Mouse (Mus musculus): ENCODE measurements around the gene Ptpn18.
"Not testable (repeated sequence)": the region's sequence is repeated elsewhere in the genome, so short reads cannot be mapped to it uniquely, and the experiment has no call there.

Ptpn18 gene

GRCm38 (mm10) chr1:34465445-34465844 is 5.9 kb downstream of the Ptpn18 start:
- no peak for DNase-seq

DNA sequence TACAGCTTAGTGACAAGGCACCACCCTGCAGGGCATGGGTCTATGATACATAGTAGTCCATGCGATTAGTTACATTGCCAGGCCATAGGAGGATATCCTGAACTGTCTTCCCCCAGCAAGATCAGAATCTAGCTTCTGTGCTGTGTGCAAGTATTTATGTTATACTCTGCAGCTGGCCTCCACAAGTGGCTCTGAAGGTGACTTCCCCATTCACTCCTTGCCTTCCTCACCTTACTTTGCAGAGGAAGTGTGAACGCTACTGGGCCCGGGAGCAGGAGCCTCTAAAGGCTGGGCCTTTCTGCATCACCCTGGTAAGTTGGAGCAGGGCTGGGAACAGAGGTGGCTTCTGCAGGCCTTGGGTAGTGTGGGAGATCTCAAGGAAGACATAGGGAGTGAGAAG is 8.5 kb downstream of the Ptpn18 start:
- DNase-seq: no peak

GRCm38 (mm10) chr1:34468500-34468899 is 8.9 kb downstream of the Ptpn18 start:
- no peak for DNase-seq

DNA sequence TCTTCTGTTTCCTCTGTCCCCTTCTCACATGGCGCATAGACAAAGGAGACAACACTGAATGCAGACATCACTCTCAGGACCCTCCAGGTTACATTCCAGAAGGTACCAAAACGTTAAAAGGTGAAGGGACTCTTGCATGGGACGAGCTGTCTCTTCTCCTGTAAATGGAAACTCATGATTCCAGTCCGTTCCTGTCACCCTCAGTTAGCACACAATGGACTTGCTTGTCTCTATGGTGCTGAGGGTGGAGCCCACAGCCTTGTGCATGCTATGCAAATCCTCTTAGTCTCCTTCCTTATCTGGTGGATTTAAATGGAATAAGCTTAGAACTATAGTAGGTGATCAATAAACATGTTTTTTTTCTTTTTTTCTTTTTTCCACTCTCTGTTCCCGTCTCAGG is 10.2 kb downstream of the Ptpn18 start:
- no peak for DNase-seq

GRCm38 (mm10) chr1:34472427-34473300 is 13.1 kb downstream of the Ptpn18 start:
- peak; percentile 26 to 73 for DNase-seq

- no peak for DNase-seq
These were observed 19.5 kb downstream of the Ptpn18 start for GRCm38 (mm10) chr1:34478891-34479655.

DNA sequence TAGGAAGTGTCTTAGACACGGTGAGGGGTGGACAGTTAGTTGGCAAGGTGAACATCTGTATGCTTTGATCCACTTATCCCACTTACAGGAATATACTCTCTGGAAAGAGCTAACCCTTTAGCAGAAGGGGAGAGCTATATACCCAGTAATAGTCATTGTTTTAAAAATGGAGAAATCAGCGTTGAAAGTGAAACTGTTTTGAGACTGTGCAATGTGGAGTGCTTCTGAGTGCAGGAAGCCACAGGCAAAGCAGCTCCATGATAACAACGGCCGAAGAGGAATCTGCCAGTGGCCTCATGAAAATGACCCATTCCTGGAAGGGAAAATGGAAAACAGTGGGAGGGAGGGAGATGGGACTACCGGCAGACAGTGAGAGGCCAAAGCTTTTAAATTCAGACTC is 21.2 kb downstream of the Ptpn18 start:
- DNase-seq: no peak

GRCm38 (mm10) chr1:34481920-34482669 is 22.5 kb downstream of the Ptpn18 start:
- DNase-seq: no peak

DNA sequence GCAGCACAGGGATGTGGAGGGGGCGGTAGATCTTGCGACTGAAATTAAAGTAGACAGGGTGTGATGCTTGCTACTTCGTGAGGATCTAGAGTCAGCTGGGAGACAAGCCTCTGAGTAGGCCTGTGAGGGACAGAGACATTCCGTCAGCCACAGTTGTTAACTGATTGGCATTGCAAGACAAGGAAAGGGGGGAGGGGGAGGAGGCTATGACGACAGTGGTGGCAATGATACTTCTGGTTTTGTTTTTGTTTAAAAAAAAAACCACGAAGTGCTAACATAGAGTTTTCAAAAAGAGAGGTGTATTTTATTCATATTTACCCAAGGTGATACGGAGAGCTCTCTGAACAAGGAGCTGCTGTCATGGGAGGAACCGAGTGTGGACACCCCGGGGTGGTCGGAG is 24.9 kb downstream of the Ptpn18 start:
- DNase-seq: no peak

DNA sequence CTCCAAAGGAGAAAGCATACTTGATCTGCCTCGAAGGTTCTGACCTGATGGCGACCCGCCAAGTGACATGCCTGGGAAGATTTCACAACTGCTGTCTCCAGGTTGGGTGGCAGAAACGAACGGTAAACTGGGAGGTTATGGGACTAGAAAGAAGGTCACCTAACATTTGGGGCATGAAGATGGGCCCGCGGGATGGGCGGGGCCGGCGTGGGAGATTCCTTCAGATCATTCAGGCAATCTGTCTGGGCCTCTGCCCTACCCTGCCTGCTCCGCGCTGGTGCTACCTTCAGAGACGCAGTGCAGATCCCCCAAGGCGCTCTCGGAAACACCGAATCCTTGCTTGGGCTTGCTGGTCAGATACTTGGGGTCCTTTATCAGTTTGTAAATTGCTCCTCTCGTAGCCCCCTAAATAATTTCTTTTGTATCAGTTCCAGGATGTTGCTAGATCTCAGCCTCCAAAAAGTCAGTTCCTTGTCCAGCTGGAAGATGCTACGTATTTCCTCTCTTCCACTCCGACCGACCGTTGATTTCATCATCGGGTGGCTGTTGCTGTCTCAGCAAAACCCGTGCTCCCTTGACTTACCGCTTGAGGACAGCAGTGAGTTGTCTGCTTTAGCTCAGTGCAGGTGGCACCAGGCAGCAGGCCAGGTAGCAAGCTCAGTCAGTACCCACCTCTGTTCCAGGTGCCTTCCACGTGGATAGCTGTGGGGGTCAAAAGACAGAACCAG is 26.1 kb downstream of the Ptpn18 start:
- DNase-seq: peak; percentile 46 to 74

DNA sequence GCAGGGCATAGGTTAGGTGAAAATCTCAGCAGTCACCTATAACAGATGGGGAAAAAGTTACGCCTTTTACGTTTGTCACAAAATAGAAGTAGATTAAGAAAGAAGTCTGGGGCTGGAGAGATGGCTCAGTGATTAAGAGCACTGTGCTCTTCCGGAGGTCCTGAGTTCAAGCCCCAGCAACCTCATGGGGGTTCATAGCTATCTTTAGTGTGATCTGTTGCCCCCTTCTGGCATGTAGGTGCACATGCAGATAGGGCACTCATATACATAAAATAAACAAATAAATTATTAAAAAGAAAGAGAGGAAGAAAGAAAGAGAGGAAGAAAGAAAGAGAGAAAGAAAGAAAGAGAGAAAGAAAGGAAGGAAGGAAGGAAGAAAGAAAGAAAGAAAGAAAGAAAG is 27.8 kb downstream of the Ptpn18 start:
- DNase-seq: no peak

DNA sequence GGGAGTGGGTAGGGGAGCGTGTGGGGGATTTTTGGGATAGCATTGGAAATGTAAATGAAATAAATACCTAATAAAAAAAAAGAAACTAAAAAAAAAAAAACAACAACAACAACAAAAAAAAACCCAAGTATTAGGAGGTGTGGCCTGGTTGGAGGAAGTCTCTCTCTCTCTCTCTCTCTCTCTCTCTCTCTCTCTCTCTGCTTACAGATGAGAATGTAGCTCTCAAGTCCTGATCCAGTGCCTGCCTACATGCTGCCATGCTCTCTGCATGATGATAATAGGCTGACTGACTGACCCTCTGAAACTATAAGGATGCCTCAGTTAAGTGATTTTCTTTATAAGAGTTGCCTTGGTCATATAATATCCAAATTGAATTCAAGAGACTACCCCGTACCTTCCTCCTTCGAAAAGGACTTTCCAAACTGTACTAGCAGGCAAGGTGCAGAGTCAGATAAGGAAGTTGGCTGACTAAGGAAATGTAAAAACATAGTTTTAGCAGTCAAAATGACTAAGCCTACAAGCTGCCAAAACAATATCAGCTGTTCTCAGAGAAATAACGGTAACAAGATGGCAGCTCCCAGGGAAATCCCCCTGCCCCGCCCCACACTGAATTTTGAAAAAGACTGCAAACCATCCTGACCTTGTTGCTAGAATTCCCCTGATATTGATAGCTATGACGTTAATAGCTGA is 30.4 kb downstream of the Ptpn18 start:
- DNase-seq: no peak

DNA sequence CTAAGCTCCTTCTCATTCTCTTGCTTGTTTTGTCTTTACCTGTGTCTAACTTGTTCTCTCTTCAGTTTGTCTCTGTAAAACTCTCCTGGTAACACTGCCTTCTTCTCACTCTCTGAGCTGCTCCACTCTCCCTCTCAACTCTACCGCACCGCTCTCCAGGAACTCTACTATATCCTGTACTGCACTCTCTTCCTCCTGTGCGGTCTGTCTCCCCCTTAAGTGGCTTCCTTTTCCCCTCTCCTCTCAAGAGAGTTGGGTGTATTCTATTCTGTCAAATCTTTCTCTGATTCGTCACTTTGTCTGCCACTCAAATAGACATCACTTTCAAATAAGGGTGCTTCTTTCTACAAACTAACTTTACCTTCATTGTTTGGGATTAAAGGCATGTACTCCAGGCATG is 31.9 kb downstream of the Ptpn18 start:
- DNase-seq: no peak

- no peak for DNase-seq
These were observed 43.4 kb downstream of the Ptpn18 start for GRCm38 (mm10) chr1:34502991-34503390.

DNA sequence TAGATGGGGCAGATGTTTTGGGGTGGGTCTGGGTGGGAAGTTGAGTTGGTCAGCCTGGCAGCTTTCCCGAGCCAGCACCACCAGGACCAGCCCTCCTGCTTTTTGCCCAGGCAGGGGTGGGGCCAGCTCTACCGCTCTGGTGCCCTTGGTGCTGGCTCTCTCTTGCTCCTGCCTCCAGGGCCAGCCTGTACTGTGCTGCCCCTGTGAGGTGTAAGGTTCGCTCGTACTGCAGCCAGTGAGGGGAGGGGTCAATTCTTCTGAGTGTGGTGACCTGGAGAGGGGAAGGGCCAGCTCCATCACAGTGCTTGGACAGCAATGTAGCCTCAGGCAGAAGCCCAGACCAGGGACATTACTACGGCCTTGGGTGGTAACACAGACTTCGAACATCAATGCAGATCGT is 45.7 kb downstream of the Ptpn18 start:
- no peak for DNase-seq

DNA sequence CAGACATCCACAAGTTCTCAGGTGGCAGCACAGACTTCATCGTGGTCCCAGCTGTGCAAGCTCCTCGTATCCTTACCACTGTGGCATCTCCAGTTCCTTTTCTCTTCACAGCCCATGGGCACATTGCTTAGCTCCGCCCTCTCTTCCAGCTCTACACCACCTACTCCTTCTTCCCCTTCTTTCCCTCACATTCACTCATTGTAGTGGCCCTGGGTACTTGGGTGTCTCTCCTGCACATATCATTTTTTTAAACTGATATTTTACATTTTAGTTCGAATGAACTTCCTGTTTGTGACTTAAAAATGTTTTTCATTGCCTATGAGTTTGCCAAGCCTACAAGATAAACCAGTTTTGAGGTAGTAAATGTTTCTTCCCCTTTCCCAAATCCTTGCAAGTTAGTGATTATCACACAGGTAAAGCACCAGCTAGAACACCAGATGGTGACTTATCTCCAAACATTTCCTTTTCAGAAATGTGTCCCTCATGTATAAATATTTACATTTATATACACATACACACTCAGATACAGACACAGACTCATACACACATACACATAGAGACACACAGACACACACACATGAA is 46.5 kb downstream of the Ptpn18 start:
- DNase-seq: no peak

DNA sequence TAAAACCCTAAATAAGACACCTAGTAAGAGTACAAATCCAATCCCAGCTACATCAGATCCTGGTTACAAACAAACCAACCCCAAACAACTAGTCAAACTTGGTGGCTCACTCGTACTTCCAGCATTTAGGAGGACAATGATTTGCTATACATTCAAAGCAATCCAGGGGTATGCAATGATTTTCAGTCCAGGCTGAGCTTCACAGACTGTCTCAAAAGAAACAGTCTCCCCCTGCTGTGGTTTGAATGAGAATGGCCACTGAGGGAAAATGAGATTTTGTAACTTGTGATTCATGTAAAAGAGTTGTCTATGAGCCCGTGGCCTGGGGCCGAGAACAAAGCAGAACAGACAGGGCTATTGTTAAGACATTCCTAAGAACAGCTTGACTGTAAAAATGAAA is 48.4 kb downstream of the Ptpn18 start:
- no peak for DNase-seq

GRCm38 (mm10) chr1:34510575-34510981 is 51.0 kb downstream of the Ptpn18 start:
- DNase-seq: no peak

DNA sequence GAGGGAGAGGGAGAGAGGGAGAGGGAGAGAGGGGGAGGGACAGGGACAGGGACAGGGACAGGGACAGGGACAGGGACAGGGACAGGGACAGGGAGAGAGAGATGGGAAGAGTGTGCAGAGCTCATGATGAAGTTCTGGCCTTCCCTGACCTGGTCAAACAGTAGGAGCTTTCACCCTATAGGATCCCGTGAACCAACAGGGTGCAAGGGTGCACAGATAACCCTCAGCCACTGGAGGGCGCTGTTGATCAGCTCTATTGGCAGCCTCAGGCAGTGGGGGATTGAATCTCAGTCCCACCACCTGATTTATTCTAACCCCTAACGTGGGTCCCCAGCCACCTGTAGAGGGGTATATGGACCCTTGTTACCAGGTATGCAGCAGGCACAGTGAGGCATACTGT is 51.5 kb downstream of the Ptpn18 start:
- DNase-seq: peak in 1 of 2 experiments; percentile 45

- DNase-seq: no peak
These were observed 53.5 kb downstream of the Ptpn18 start for GRCm38 (mm10) chr1:34513068-34513467.

GRCm38 (mm10) chr1:34516595-34516994 is 57.0 kb downstream of the Ptpn18 start:
- DNase-seq: no peak

DNA sequence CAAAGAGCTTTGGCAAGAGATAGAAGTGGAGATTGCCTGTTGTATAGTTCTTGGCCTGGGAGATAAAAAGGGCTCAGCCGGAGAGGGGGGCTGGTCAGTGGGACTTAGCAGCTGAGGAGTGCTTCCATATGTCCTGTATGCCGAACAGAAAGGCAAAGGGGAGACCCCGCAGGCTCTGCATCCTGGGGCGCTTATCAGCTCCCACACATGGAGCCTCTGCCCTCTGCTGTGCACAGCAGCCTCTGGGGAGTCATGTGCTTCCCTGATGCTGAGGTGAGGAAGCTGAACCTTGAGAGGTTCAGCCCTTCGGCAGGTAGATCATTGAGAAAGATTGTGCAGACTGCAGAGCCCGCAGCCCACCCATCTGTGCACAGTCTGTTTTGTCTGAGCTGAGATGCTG is 57.7 kb downstream of the Ptpn18 start:
- DNase-seq: not testable (repeated sequence)
